23 mouse cellular contexts compared by ENCODE assay signal in the genomic region with DNA sequence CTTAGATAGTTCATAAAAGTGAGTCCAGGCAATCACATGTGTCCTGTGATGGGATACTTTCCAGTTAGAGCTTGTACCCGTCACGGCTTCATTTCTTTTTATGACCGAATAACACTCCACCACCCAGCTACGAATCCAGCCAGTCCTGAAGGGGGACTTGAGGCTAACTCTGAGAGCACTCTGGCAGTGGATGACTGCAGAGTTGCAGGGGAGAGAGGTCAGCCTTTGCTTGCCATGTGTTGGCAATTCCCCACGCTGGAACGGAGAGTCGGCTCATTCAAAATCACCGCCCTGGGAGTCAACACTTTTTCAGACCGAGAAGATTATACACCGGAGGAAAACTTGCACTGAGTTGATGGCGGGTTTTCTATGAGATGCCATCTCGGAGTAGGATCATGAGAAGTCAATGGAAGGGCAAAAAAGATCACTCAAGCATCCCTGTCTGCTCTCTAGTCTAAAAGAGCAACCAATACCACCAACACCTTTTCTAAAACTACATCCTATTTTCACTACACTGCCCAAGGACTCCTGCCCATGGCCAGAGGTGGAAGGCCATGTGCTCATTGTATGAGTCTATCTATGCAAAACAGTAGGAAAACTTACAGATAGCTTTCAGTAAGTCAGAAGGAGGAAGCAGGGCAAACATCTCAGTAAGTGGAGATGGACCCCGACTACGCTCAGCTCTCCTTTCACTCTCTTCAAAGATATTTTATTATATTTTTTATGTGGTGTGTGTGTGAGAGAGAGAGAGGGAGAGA. TPM values are rescaled to one million over a fixed set of nuclear protein-coding genes. Genes with fewer than 3 reads are reported as not detected.
DNase-seq lines count a peak whose midpoint lies in the region; ATAC-seq and TF ChIP-seq lines count a peak whose summit lies in the region.
"Had no signal": no experiment of that assay in that cellular context is flagged by ENCODE, and none has a peak within 500 bp of the region (broad histone marks: within the 10 kb centered on the region; RNA-seq: fewer than 3 reads in every experiment).

No protein-coding gene starts in this region.

- no peaks in the 10 kb centered on the region for H3K36me3 ChIP-seq in E14TG2a.4 (ENCODE audit: insufficient read depth, low read length)
- no peaks in the 10 kb centered on the region for H3K36me3 ChIP-seq in kidney, embryonic 16.5 days (ENCODE audit: insufficient read depth, low read length)
- H3K36me3 ChIP-seq in hindbrain, embryonic 14.5 days (replicated peaks; ENCODE audit: control insufficient read depth, insufficient read depth) = no peaks in the 10 kb centered on the region
- H3K36me3 ChIP-seq: embryonic facial prominence, embryonic 10.5 days; embryonic facial prominence, embryonic 12.5 days; forebrain, embryonic 15.5 days; G1E had no signal

- peaks cover 3% of the 10 kb centered on the region for H3K9me3 ChIP-seq in E14TG2a.4 (ENCODE audit: low read length)
- H3K9me3 ChIP-seq in kidney, embryonic 16.5 days (ENCODE audit: low read length) = no peaks in the 10 kb centered on the region
- no peaks in the 10 kb centered on the region for H3K9me3 ChIP-seq in hindbrain, embryonic 14.5 days (ENCODE audit: control insufficient read depth, low read length)
- H3K9me3 ChIP-seq: embryonic facial prominence, embryonic 10.5 days; embryonic facial prominence, embryonic 12.5 days; forebrain, embryonic 13.5 days; forebrain, embryonic 15.5 days; G1E had no signal

- intact Hi-C loops in heart, postnatal 25 days (cut with DNase I) = no loop called here

- peaks cover 27% of the 10 kb centered on the region for H3K4me1 ChIP-seq in E14TG2a.4 (replicated peaks; ENCODE audit: low read depth, low read length)
- H3K4me1 ChIP-seq in kidney, embryonic 16.5 days (ENCODE audit: insufficient read depth, low read length) = peaks cover 14% of the 10 kb centered on the region
- peaks cover 8% of the 10 kb centered on the region; the same call in 1 of the 2 replicates for H3K4me1 ChIP-seq in hindbrain, embryonic 14.5 days (replicated peaks; ENCODE audit: control insufficient read depth, insufficient read depth, low read length)

- 0 out of 2 replicates have a peak overlapping the region, but pooled peaks have one; percentile 14 for H3K4me3 ChIP-seq in E14TG2a.4 (replicated peaks; ENCODE audit: low read length)
- no peak overlapping the region for H3K4me3 ChIP-seq in kidney, embryonic 16.5 days (ENCODE audit: low read length)
- no peak overlapping the region for H3K4me3 ChIP-seq in hindbrain, embryonic 14.5 days (replicated peaks; ENCODE audit: low read length)
- H3K4me3 ChIP-seq: embryonic facial prominence, embryonic 10.5 days; embryonic facial prominence, embryonic 12.5 days; forebrain, embryonic 13.5 days; forebrain, embryonic 15.5 days had no signal

- 88% methylated on average over 14 of the region's 14 CpGs for WGBS in kidney, embryonic 16.5 days
- 87% methylated on average over 14 of the region's 14 CpGs for WGBS in hindbrain, embryonic 14.5 days

- peak; percentile 58 for DNase-seq in heart, adult 11 months
- DNase-seq in heart, postnatal 25 days (ENCODE audit: low spot score) = no peak
- DNase-seq in hindbrain, embryonic 14.5 days (ENCODE audit: low spot score) = no peak
- DNase-seq: adrenal gland, adult 8-10 months; adrenal gland, postnatal 14 days; adrenal gland, postnatal 36 days; cerebellum, adult 11-12 months; cerebellum, adult 2 months; cerebellum, adult 9-10 months; cerebellum, postnatal 10 days; cerebellum, postnatal 25 days; forebrain, postnatal 0 days had no signal

- no peak for ATAC-seq in kidney, embryonic 16.5 days (ENCODE audit: low FRiP score, low TSS enrichment)
- no peak for ATAC-seq in hindbrain, embryonic 14.5 days (ENCODE audit: low FRiP score)
- ATAC-seq: activated CD4-positive, CD25-positive, alpha-beta regulatory T cell, adult 4 months; forebrain, embryonic 13.5 days; forebrain, embryonic 15.5 days; forebrain, postnatal 0 days; Patski had no signal

- no peak overlapping the region for H3K9ac ChIP-seq in kidney, embryonic 16.5 days (replicated peaks; ENCODE audit: low read length)
- H3K9ac ChIP-seq in hindbrain, embryonic 14.5 days = no peak overlapping the region
- H3K9ac ChIP-seq: embryonic facial prominence, embryonic 12.5 days; forebrain, embryonic 13.5 days; forebrain, embryonic 15.5 days; forebrain, postnatal 0 days had no signal

- peaks cover 46% of the 10 kb centered on the region for H3K27me3 ChIP-seq in E14TG2a.4 (ENCODE audit: insufficient read depth, low read length)
- H3K27me3 ChIP-seq in kidney, embryonic 16.5 days (ENCODE audit: insufficient read depth, low read length) = peaks cover 37% of the 10 kb centered on the region
- H3K27me3 ChIP-seq in hindbrain, embryonic 14.5 days (ENCODE audit: control insufficient read depth, insufficient read depth, low read length) = peaks cover 30% of the 10 kb centered on the region
- H3K27me3 ChIP-seq: Patski had no signal

- no peak for TF ChIP-seq CTCF in E14TG2a.4 (conservative IDR thresholded peaks at IDR 0.05; ENCODE audit: low read length)

- no peak overlapping the region for H3K4me2 ChIP-seq in kidney, embryonic 16.5 days (replicated peaks; ENCODE audit: low read depth, low read length)
- no peak overlapping the region for H3K4me2 ChIP-seq in hindbrain, embryonic 14.5 days (replicated peaks)
- H3K4me2 ChIP-seq: embryonic facial prominence, embryonic 12.5 days; forebrain, embryonic 13.5 days; forebrain, embryonic 15.5 days had no signal

- H3K27ac ChIP-seq in kidney, embryonic 16.5 days (ENCODE audit: low read length) = no peak overlapping the region
- no peak overlapping the region for H3K27ac ChIP-seq in hindbrain, embryonic 14.5 days
- H3K27ac ChIP-seq: embryonic facial prominence, embryonic 10.5 days; embryonic facial prominence, embryonic 12.5 days; forebrain, embryonic 13.5 days; forebrain, embryonic 15.5 days had no signal

RNA-seq across cellular contexts. Expression of a gene that starts 2.4 kb away (rescaled TPM):
- total RNA-seq in heart, postnatal 25 days (2021) = not detected
- polyA plus RNA-seq in kidney, embryonic 16.5 days (2015; fragmentation: Nextera tagmentation; extraction: Ambion mirVana) = 1.3 and 1.4 TPM in 2 replicates
- 0.31 and 0.32 TPM in 2 replicates for polyA plus RNA-seq in hindbrain, embryonic 14.5 days (2014; fragmentation: Nextera tagmentation; extraction: Ambion mirVana)
- total RNA-seq: adrenal gland, adult 18-20 months; adrenal gland, adult 8-10 months; adrenal gland, postnatal 14 days; adrenal gland, postnatal 36 days; G1E had no signal
- polyA plus RNA-seq: C2C12; embryonic facial prominence, embryonic 10.5 days; embryonic facial prominence, embryonic 12.5 days; G1E; Patski had no signal
